ENCODE assay signal across 8 mouse cellular contexts in genomic region chr11:118470234-118470966, GRCm38 (mm10). TPM values are rescaled to one million over a fixed set of nuclear protein-coding genes. Genes with fewer than 3 reads are reported as not detected.
DNase-seq lines count a peak whose midpoint lies in the region; ATAC-seq lines count a peak whose summit lies in the region.

No protein-coding gene starts in this region.

- H3K27me3 ChIP-seq in midbrain, embryonic 10.5 days (ENCODE audit: low read depth, poor library complexity, severe bottlenecking), result peaks cover 20% of the 10 kb centered on the region
- no peaks in the 10 kb centered on the region for H3K27me3 ChIP-seq in midbrain, embryonic 16.5 days (ENCODE audit: control insufficient read depth, insufficient read depth, low read depth, low read length)
- H3K27me3 ChIP-seq in hindbrain, embryonic 10.5 days (ENCODE audit: insufficient read depth, poor library complexity, severe bottlenecking), result 0 out of 2 replicates have a peak, but pooled peaks cover under 1% of the 10 kb centered on the region

- peak overlapping the region; percentile 73 for H3K27ac ChIP-seq in midbrain, embryonic 10.5 days (replicated peaks)
- no peak overlapping the region for H3K27ac ChIP-seq in midbrain, embryonic 16.5 days (ENCODE audit: low read length)
- peak overlapping the region; percentile 54 for H3K27ac ChIP-seq in hindbrain, embryonic 10.5 days

- 40% methylated on average over 12 of the region's 12 CpGs for WGBS in midbrain, embryonic 10.5 days
- WGBS in midbrain, embryonic 16.5 days, result 13% methylated on average over 12 of the region's 12 CpGs
- 45% methylated on average over 12 of the region's 12 CpGs for WGBS in hindbrain, embryonic 10.5 days

- no peak overlapping the region for H3K9ac ChIP-seq in midbrain, embryonic 16.5 days (ENCODE audit: low read depth, low read length)

- no peaks in the 10 kb centered on the region for H3K9me3 ChIP-seq in midbrain, embryonic 10.5 days (replicated peaks)
- no peaks in the 10 kb centered on the region for H3K9me3 ChIP-seq in midbrain, embryonic 16.5 days (replicated peaks; ENCODE audit: control insufficient read depth, low read length, poor library complexity, severe bottlenecking)
- no peaks in the 10 kb centered on the region for H3K9me3 ChIP-seq in hindbrain, embryonic 10.5 days

- peaks cover 25% of the 10 kb centered on the region for H3K4me1 ChIP-seq in midbrain, embryonic 10.5 days
- H3K4me1 ChIP-seq in midbrain, embryonic 16.5 days (ENCODE audit: control insufficient read depth, insufficient read depth, low read length), result peaks cover 5% of the 10 kb centered on the region; the same call in 1 of the 2 replicates
- peaks cover 21% of the 10 kb centered on the region for H3K4me1 ChIP-seq in hindbrain, embryonic 10.5 days (replicated peaks)

- H3K4me3 ChIP-seq in midbrain, embryonic 10.5 days, result no peak overlapping the region
- no peak overlapping the region for H3K4me3 ChIP-seq in midbrain, embryonic 16.5 days (ENCODE audit: low read depth, low read length)
- H3K4me3 ChIP-seq in hindbrain, embryonic 10.5 days, result no peak overlapping the region

- no peak for DNase-seq in midbrain, embryonic 10.5 days (ENCODE audit: low spot score)
- peak; percentile 41 for DNase-seq in hindbrain, embryonic 10.5 days (ENCODE audit: low spot score)
- peak; percentile 38 for DNase-seq in lung, postnatal 10 days
- peak; percentile 39 for DNase-seq in retina, postnatal 7 days (ENCODE audit: low read depth, low spot score)
- no peak for DNase-seq in left cerebral cortex, adult 18-20 months (ENCODE audit: low spot score in 2 of 2)
- DNase-seq in gastrocnemius, postnatal 36 days, result no peak
- DNase-seq in urinary bladder, postnatal 25 days (ENCODE audit: low spot score), result no peak

- H3K36me3 ChIP-seq in midbrain, embryonic 10.5 days, result no peaks in the 10 kb centered on the region
- no peaks in the 10 kb centered on the region for H3K36me3 ChIP-seq in midbrain, embryonic 16.5 days (ENCODE audit: control insufficient read depth, insufficient read depth, low read length)
- H3K36me3 ChIP-seq in hindbrain, embryonic 10.5 days, result no peaks in the 10 kb centered on the region

- intact Hi-C loops in gastrocnemius, postnatal 36 days (cut with DNase I), result no loop called here

- no peak for ATAC-seq in midbrain, embryonic 16.5 days

- no peak overlapping the region for H3K4me2 ChIP-seq in midbrain, embryonic 16.5 days (ENCODE audit: low read length)

RNA-seq across cellular contexts. Expression of gene Engase, which starts 6.2 kb away (rescaled TPM):
- polyA plus RNA-seq in midbrain, embryonic 10.5 days (2016; fragmentation: Nextera tagmentation; extraction: Ambion mirVana), result 7.3 and 8.6 TPM in 2 replicates
- 5.5 and 5.9 TPM in 2 replicates for polyA plus RNA-seq in midbrain, embryonic 16.5 days (2015; fragmentation: Nextera tagmentation; extraction: Ambion mirVana)
- polyA plus RNA-seq in hindbrain, embryonic 10.5 days (2016; fragmentation: Nextera tagmentation; extraction: Ambion mirVana), result 8.7 and 8.9 TPM in 2 replicates
- total RNA-seq in left cerebral cortex, adult 18-20 months (2021), result 10 to 100 TPM; 13.3 to 14.1 TPM
- total RNA-seq in gastrocnemius, postnatal 36 days (2021), result 1 to 10 TPM; 4.6 to 4.7 TPM

RNA-seq across cellular contexts. Expression of gene C1qtnf1, which starts 42.4 kb away (rescaled TPM):
- polyA plus RNA-seq in midbrain, embryonic 10.5 days (2016; fragmentation: Nextera tagmentation; extraction: Ambion mirVana), result 2.0 and 2.9 TPM in 2 replicates
- polyA plus RNA-seq in midbrain, embryonic 16.5 days (2015; fragmentation: Nextera tagmentation; extraction: Ambion mirVana), result 4.1 and 4.2 TPM in 2 replicates
- 1.8 and 2.0 TPM in 2 replicates for polyA plus RNA-seq in hindbrain, embryonic 10.5 days (2016; fragmentation: Nextera tagmentation; extraction: Ambion mirVana)
- 1 to 10 TPM; 4.3 to 4.6 TPM for total RNA-seq in left cerebral cortex, adult 18-20 months (2021)
- 1 to 10 TPM; 9.3 to 9.7 TPM for total RNA-seq in gastrocnemius, postnatal 36 days (2021)

RNA-seq across cellular contexts. Expression of gene Cant1, which starts 51.5 kb away (rescaled TPM):
- 22.8 and 23.3 TPM in 2 replicates for polyA plus RNA-seq in midbrain, embryonic 10.5 days (2016; fragmentation: Nextera tagmentation; extraction: Ambion mirVana)
- polyA plus RNA-seq in midbrain, embryonic 16.5 days (2015; fragmentation: Nextera tagmentation; extraction: Ambion mirVana), result 24.9 and 27.8 TPM in 2 replicates
- polyA plus RNA-seq in hindbrain, embryonic 10.5 days (2016; fragmentation: Nextera tagmentation; extraction: Ambion mirVana), result 23.7 and 31.1 TPM in 2 replicates
- total RNA-seq in left cerebral cortex, adult 18-20 months (2021), result 10 to 100 TPM; 38.7 to 40.4 TPM
- total RNA-seq in gastrocnemius, postnatal 36 days (2021), result 1 to 10 TPM; 9.4 to 9.7 TPM

Comparison
In these comparisons a context has a peak if more than half of its experiments do, and no peak if none do; other contexts are left out.
1. DNase-seq: peak in hindbrain, embryonic 10.5 days (single experiment), lung, postnatal 10 days (single experiment) and retina, postnatal 7 days (single experiment); none in midbrain, embryonic 10.5 days (single experiment), left cerebral cortex, adult 18-20 months (0 of 2), gastrocnemius, postnatal 36 days (0 of 2) and urinary bladder, postnatal 25 days (single experiment).